Mouse (Mus musculus): ENCODE results near the gene Apol8. TPM values are rescaled to one million over a fixed set of nuclear protein-coding genes. Genes with fewer than 3 reads are reported as not detected.

Gene Apol8
- polyA plus RNA-seq, 1 experiment from 2014 or later = 0.11 TPM

DNA sequence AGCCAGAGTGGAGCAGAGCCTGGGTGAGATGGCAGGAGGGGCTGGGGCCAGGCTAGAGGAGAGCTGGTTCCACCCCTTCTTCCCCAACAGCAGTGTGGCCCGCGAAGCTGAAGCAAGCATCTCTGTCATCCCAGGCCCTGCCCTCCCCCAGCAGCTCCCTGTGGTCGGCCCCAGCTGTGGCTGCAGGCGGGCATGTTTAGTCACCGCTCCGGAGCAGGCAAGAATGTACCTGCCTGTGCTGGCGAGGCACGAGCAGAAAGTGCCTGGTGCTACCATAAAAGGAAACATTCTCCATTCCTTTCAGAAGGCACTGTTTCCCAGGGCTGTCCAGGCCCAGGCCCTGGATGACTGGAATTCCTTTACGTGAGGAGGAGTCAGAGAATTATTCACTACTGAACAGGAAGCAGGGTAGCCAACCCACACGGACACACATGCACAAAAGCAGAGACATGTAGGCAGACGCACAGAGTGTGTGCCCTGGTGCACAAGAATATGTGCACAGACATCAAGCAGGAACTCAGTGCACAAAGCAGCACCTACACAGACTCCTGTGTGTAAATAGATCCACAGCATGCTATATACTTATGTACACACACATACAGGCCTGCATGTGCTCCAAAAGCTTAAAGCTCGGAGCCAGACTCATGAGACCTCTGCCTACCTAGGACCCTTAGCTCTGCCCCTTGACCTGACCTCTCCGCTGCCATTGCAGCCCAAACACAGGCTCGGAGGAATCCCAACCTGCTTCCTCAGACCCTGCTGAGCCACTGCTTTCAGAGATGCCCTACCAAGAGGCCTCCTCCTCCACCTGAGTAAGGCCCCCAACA is 42.1 kb upstream of the Apol8 start:
- no peak overlapping the region for H3K4me3 ChIP-seq (ENCODE audit: low read depth, low read length)
- no peaks in the 10 kb centered on the region for H3K9me3 ChIP-seq (replicated peaks; ENCODE audit: control insufficient read depth, low read length, poor library complexity, severe bottlenecking)
- peak overlapping the region; percentile 48; the same call in 1 of the 2 replicates for H3K9ac ChIP-seq (ENCODE audit: low read depth, low read length)
- H3K4me1 ChIP-seq (ENCODE audit: control insufficient read depth, insufficient read depth, low read length) = peaks cover 11% of the 10 kb centered on the region; the same call in 1 of the 2 replicates
- 31% methylated on average over 14 of the region's 14 CpGs for WGBS
- no peak for ATAC-seq
- H3K4me2 ChIP-seq (ENCODE audit: low read length) = no peak overlapping the region
- peak overlapping the region; percentile 51 for H3K27ac ChIP-seq (ENCODE audit: low read length)
- H3K27me3 ChIP-seq (ENCODE audit: control insufficient read depth, insufficient read depth, low read depth, low read length) = no peaks in the 10 kb centered on the region
- H3K36me3 ChIP-seq (ENCODE audit: control insufficient read depth, insufficient read depth, low read length) = 0 out of 2 replicates have a peak, but pooled peaks cover 4% of the 10 kb centered on the region

DNA sequence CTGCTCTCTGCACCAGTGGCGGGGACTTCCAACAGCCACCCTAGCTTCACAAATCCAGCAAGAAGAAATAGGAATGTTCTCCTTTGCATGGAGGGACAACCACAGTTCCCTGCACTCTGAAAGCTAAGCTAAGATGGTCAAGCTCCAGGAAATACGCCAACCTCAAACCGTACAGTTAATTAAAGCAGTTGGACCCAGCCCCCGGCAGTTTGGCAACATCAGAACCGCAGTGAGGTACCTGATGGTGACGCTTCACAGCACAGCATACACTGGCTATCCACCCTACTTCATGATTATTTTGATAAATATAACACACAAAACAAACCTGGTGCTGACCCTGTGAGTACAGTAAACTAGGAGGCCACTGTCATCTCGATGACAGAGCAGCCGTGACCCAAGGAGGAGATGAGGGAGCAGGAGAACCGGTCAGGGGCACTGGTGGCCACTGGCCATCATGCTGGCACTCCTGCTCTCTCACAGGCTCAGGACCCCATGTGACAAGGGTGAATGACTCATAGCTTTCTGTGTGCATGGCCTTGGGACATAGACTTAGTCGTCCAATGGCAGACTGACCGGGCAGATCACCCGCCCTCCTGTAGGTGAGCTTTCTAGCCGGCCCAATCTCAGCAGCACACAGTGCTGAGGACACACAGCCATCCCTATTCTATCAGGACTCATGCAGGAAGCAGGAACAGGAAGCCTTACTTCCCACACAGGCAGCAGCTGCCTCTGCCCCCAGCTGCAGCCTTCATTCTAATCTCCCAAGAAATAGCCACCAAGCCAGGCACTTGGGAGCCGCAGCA is 41.0 kb upstream of the Apol8 start:
- 85% methylated on average over 14 of the region's 14 CpGs for WGBS
- ATAC-seq = no peak
- Histone ChIP-seq H3K4me1 (ENCODE audit: control insufficient read depth, insufficient read depth, low read length) (peaks cover 11% of the 10 kb centered on the region; the same call in 1 of the 2 replicates), H3K4me2 (ENCODE audit: low read length) (no peak overlapping the region), H3K27me3 (ENCODE audit: control insufficient read depth, insufficient read depth, low read depth, low read length) (no peaks in the 10 kb centered on the region), H3K9ac (ENCODE audit: low read depth, low read length) (no peak overlapping the region), H3K9me3 (replicated peaks; ENCODE audit: control insufficient read depth, low read length, poor library complexity, severe bottlenecking) (no peaks in the 10 kb centered on the region), H3K27ac (ENCODE audit: low read length) (peak overlapping the region; percentile 51; the same call in 1 of the 2 replicates), H3K36me3 (ENCODE audit: control insufficient read depth, insufficient read depth, low read length) (0 out of 2 replicates have a peak, but pooled peaks cover 4% of the 10 kb centered on the region), H3K4me3 (ENCODE audit: low read depth, low read length) (no peak overlapping the region)

DNA sequence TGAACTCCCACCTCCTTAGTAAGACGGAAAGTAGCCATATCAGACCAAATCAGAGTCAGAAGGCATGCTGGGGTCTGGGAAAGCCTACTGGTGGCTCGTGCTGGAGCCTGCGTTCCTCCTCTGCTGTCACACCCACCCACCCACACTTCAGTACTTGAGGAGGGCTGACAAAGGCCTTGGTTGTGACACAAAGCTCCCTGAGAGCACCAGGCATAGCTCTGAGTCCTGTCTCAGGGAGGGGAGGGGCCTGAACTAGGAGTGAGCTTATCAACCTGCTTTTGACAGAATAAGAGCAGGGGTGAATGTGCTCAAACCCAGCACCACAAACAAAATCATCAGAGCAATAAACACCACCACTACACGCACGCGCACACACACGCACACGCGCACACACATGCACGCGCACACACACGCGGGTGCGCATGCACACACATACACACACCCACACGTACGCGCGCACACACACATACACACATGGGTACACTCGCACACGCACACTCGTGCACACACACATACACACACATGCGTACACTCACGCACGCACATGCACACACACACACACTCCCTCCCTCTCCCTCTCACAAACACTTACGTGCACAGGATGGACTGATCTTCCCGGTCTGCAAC is 39.7 kb upstream of the Apol8 start:
- 95% methylated on average over 26 of the region's 26 CpGs for WGBS
- Histone ChIP-seq H3K36me3 (ENCODE audit: control insufficient read depth, insufficient read depth, low read length) (0 out of 2 replicates have a peak, but pooled peaks cover 4% of the 10 kb centered on the region), H3K4me3 (ENCODE audit: low read depth, low read length) (no peak overlapping the region)

DNA sequence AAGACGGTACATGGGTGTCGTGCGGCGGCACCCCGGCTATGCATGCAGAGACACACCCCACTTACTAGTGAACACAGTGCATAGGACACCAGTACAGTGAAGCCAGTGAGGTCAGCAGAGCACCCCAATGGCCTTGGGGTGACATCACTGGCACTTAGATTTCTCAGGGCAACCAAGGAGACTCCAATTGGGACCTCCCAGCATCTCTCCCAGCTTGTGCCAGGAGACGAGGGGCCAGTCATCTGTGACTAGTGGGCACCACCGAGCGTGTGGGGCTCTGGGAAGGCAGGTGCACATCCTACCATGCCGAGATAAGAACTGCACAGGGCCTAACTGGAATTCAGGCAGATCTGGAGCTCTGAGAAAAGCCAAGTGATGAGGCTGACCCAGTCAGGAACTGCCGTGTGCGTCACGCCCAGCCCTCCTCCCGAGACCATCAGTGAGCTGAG is 38.1 kb upstream of the Apol8 start:
- 93% methylated on average over 13 of the region's 13 CpGs for WGBS
- Histone ChIP-seq H3K4me2 (ENCODE audit: low read length) (no peak overlapping the region), H3K4me3 (ENCODE audit: low read depth, low read length) (no peak overlapping the region), H3K9me3 (replicated peaks; ENCODE audit: control insufficient read depth, low read length, poor library complexity, severe bottlenecking) (no peaks in the 10 kb centered on the region), H3K9ac (ENCODE audit: low read depth, low read length) (no peak overlapping the region), H3K27me3 (ENCODE audit: control insufficient read depth, insufficient read depth, low read depth, low read length) (no peaks in the 10 kb centered on the region), H3K27ac (ENCODE audit: low read length) (no peak overlapping the region), H3K4me1 (ENCODE audit: control insufficient read depth, insufficient read depth, low read length) (peaks cover 11% of the 10 kb centered on the region; the same call in 1 of the 2 replicates), H3K36me3 (ENCODE audit: control insufficient read depth, insufficient read depth, low read length) (peaks cover 11% of the 10 kb centered on the region)
- no peak for ATAC-seq

More for the DNA sequence above, 39.7 kb upstream of the Apol8 start:
- ATAC-seq = no peak
- H3K27me3 ChIP-seq (ENCODE audit: control insufficient read depth, insufficient read depth, low read depth, low read length) = no peaks in the 10 kb centered on the region
- H3K9me3 ChIP-seq (replicated peaks; ENCODE audit: control insufficient read depth, low read length, poor library complexity, severe bottlenecking) = no peaks in the 10 kb centered on the region
- peaks cover 11% of the 10 kb centered on the region; the same call in 1 of the 2 replicates for H3K4me1 ChIP-seq (ENCODE audit: control insufficient read depth, insufficient read depth, low read length)
- H3K27ac ChIP-seq (ENCODE audit: low read length) = no peak overlapping the region
- no peak overlapping the region for H3K9ac ChIP-seq (ENCODE audit: low read depth, low read length)
- no peak overlapping the region for H3K4me2 ChIP-seq (ENCODE audit: low read length)

DNA sequence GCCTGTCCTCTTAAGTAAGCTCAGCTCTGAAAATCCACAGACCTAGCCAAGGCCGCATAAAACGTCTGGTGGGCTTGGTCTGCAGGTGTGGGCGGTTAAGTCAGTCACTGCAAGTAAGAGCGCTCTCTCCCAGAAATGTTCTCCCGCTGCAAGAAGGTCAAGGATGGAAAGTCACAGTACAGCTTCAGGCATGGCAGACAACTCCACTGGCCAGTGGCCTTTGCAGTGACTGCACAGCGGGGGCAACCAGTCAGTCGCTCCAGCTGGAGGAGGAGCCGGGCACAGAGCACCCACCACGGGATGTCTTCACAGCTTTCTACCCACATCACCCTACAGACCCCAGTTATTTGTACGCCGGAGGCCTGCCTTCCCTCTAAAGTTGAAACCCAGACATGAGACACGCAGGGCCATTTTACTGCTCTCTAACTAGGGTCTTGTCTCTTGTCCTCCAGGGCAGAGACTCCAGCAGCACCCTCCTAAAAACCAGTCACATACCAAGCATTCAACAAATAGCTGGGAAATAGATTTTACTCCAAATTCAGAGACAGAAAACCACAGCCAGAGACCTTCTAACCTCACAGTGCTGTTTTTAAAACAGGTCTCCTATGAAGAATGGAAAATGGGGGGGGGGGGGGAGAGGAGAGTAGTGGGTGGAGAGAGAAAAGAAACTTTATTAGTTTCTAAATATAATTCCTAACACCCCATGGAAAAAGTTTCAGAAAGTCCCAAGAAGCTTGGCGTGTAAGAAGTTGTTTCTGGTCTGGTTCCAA is 37.5 kb upstream of the Apol8 start:
- 91% methylated on average over 13 of the region's 13 CpGs for WGBS

DNA sequence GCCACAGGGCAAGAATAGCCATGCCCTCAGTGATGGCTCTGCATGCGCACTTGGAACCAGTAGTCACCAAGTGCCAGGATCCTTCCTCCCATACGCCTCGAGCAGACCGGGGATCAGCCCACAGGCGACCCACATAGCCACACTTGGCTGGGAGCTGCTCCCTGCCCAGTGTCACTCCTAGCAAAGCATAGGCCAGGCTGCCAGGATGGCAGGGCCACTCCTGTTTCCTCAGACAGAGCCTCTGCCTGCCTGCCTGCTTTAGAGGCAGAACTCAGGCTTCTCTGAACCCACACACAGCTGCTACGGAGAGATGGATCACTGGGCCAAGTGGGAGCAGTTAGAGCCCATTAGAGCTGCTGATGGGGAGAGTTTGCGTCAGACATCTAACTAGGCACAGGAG is 36.8 kb upstream of the Apol8 start:
- H3K27ac ChIP-seq (ENCODE audit: low read length) = no peak overlapping the region
- H3K9ac ChIP-seq (ENCODE audit: low read depth, low read length) = no peak overlapping the region
- no peak overlapping the region for H3K4me2 ChIP-seq (ENCODE audit: low read length)
- ATAC-seq = no peak
- no peaks in the 10 kb centered on the region for H3K9me3 ChIP-seq (replicated peaks; ENCODE audit: control insufficient read depth, low read length, poor library complexity, severe bottlenecking)
- no peak overlapping the region for H3K4me3 ChIP-seq (ENCODE audit: low read depth, low read length)
- peaks cover 12% of the 10 kb centered on the region for H3K36me3 ChIP-seq (ENCODE audit: control insufficient read depth, insufficient read depth, low read length)
- H3K4me1 ChIP-seq (ENCODE audit: control insufficient read depth, insufficient read depth, low read length) = peaks cover 4% of the 10 kb centered on the region; the same call in 1 of the 2 replicates
- 93% methylated on average over 7 of the region's 7 CpGs for WGBS
- no peaks in the 10 kb centered on the region for H3K27me3 ChIP-seq (ENCODE audit: control insufficient read depth, insufficient read depth, low read depth, low read length)

More for the DNA sequence above, 37.5 kb upstream of the Apol8 start:
- Histone ChIP-seq H3K27ac (ENCODE audit: low read length) (no peak overlapping the region), H3K4me1 (ENCODE audit: control insufficient read depth, insufficient read depth, low read length) (peaks cover 11% of the 10 kb centered on the region; the same call in 1 of the 2 replicates), H3K27me3 (ENCODE audit: control insufficient read depth, insufficient read depth, low read depth, low read length) (no peaks in the 10 kb centered on the region), H3K4me2 (ENCODE audit: low read length) (no peak overlapping the region), H3K9ac (ENCODE audit: low read depth, low read length) (no peak overlapping the region), H3K9me3 (replicated peaks; ENCODE audit: control insufficient read depth, low read length, poor library complexity, severe bottlenecking) (no peaks in the 10 kb centered on the region), H3K4me3 (ENCODE audit: low read depth, low read length) (no peak overlapping the region), H3K36me3 (ENCODE audit: control insufficient read depth, insufficient read depth, low read length) (peaks cover 11% of the 10 kb centered on the region)
- no peak for ATAC-seq

DNA sequence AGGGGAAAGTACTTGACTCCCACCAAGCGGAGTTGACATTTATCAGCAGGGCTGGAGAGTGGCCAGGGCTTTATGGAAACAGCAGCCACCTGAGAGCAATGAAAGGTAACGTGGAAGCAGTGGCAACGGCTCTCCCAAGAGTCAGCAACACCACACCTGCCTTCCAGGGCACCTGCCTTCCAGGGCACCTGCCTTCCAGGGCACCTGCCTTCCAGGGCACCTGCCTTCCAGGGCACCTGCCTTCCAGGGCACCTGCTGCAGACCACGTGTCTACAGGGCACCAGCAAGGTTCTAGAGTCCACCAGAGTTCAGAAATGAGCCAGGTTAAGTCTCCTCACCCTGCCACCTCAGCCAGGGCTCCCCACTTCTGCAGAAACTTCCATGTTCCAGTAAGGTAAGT is 36.3 kb upstream of the Apol8 start:
- no peak overlapping the region for H3K9ac ChIP-seq (ENCODE audit: low read depth, low read length)
- H3K4me3 ChIP-seq (ENCODE audit: low read depth, low read length) = no peak overlapping the region
- 94% methylated on average over 4 of the region's 4 CpGs for WGBS
- no peaks in the 10 kb centered on the region for H3K9me3 ChIP-seq (replicated peaks; ENCODE audit: control insufficient read depth, low read length, poor library complexity, severe bottlenecking)
- no peaks in the 10 kb centered on the region for H3K4me1 ChIP-seq (ENCODE audit: control insufficient read depth, insufficient read depth, low read length)
- H3K27me3 ChIP-seq (ENCODE audit: control insufficient read depth, insufficient read depth, low read depth, low read length) = no peaks in the 10 kb centered on the region
- no peak for ATAC-seq
- H3K4me2 ChIP-seq (ENCODE audit: low read length) = no peak overlapping the region
- peaks cover 16% of the 10 kb centered on the region for H3K36me3 ChIP-seq (ENCODE audit: control insufficient read depth, insufficient read depth, low read length)
- no peak overlapping the region for H3K27ac ChIP-seq (ENCODE audit: low read length)

DNA sequence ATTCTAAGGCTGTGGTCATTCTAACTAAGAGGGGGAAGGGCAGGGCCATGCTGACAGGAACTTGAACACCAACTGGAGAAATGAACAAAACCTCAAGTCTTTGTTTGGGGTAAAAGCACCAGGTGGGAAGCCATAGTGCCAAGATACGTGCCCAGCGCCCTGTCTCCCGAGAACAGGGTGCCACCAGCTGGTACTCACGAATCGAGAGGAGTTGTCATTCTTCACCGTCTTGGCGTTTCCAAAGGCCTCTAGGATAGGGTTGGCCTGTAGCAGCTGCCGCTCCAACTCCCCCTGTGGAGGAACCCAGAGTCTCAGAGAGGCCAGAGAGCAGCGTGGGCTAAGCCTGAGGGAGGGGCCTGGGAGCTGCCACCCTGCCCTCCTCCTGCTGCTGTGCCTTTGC is 35.3 kb upstream of the Apol8 start:
- Histone ChIP-seq H3K4me2 (ENCODE audit: low read length) (no peak overlapping the region), H3K27me3 (ENCODE audit: control insufficient read depth, insufficient read depth, low read depth, low read length) (no peaks in the 10 kb centered on the region), H3K4me1 (ENCODE audit: control insufficient read depth, insufficient read depth, low read length) (no peaks in the 10 kb centered on the region), H3K9me3 (replicated peaks; ENCODE audit: control insufficient read depth, low read length, poor library complexity, severe bottlenecking) (no peaks in the 10 kb centered on the region), H3K9ac (ENCODE audit: low read depth, low read length) (no peak overlapping the region), H3K4me3 (ENCODE audit: low read depth, low read length) (no peak overlapping the region), H3K36me3 (ENCODE audit: control insufficient read depth, insufficient read depth, low read length) (peaks cover 24% of the 10 kb centered on the region), H3K27ac (ENCODE audit: low read length) (no peak overlapping the region)
- WGBS = 88% methylated on average over 9 of the region's 9 CpGs
- ATAC-seq = no peak
